Mouse (Mus musculus) monocyte, adult 5-6 weeks (primary cell): ENCODE measurements around the gene Fignl1. TPM values are rescaled to one million over a fixed set of nuclear protein-coding genes. Genes with fewer than 3 reads are reported as not detected.
A peak's percentile ranks its signal among the peaks of the same experiment; 100 is the strongest.

Source experiments
- ATAC-seq: fragments of 153-309, 156-312 bp; replicated peaks from 2 replicates; pipeline ENCODE4 v1.8.0; 2017; ENCODE audit warnings: mild to moderate bottlenecking; ENCODE audit not compliant: low TSS enrichment, insufficient number of reproducible peaks, severe bottlenecking, poor library complexity, low FRiP score
- total RNA-seq: library from RNA; stranded (forward); fragments of 200-1000, 200-491, 200-594 nt; gene quantifications from 3 replicates; pipeline ENCODE4 v1.2.3, GENCODE M21; 2017

The Fignl1 gene
- total RNA-seq, 1 experiment from 2014 or later = 4.7 TPM

- ATAC-seq = peak; percentile 62
These were observed 11.5 kb upstream of the Fignl1 start for GRCm38 (mm10) chr11:11820251-11820650.

- no peak for ATAC-seq
These were observed 10.4 kb upstream of the Fignl1 start for GRCm38 (mm10) chr11:11819206-11819605.

GRCm38 (mm10) chr11:11818797-11819196 is 10.0 kb upstream of the Fignl1 start:
- 0 out of 2 replicates have a peak, but pooled peaks have one; percentile 32 for ATAC-seq

GRCm38 (mm10) chr11:11815737-11816136 is 7.0 kb upstream of the Fignl1 start:
- no peak for ATAC-seq

GRCm38 (mm10) chr11:11811906-11812480 is 3.2 kb upstream of the Fignl1 start:
- ATAC-seq = peak; percentile 52

GRCm38 (mm10) chr11:11809404-11810175 is 828 bp upstream of the Fignl1 start:
- no peak for ATAC-seq

GRCm38 (mm10) chr11:11808035-11808819 is 535 bp downstream of the Fignl1 start:
- no peak for ATAC-seq

- ATAC-seq = no peak
These were observed 2.8 kb downstream of the Fignl1 start for GRCm38 (mm10) chr11:11805951-11806350.

GRCm38 (mm10) chr11:11804421-11804820 is 4.3 kb downstream of the Fignl1 start:
- ATAC-seq = no peak

- ATAC-seq = no peak
These were observed 7.7 kb downstream of the Fignl1 start for GRCm38 (mm10) chr11:11801067-11801466.

- ATAC-seq = no peak
These were observed 8.5 kb downstream of the Fignl1 start for GRCm38 (mm10) chr11:11800304-11800703.

- ATAC-seq = no peak
These were observed 10.1 kb downstream of the Fignl1 start for GRCm38 (mm10) chr11:11798690-11799089.

GRCm38 (mm10) chr11:11794626-11795025 is 14.1 kb downstream of the Fignl1 start:
- no peak for ATAC-seq

- peak; percentile 82 for ATAC-seq
These were observed 20.2 kb downstream of the Fignl1 start for GRCm38 (mm10) chr11:11788521-11788974.

- 0 out of 2 replicates have a peak, but pooled peaks have one; percentile 9 for ATAC-seq
These were observed 23.3 kb downstream of the Fignl1 start for GRCm38 (mm10) chr11:11785457-11785856.

GRCm38 (mm10) chr11:11781728-11782127 is 27.0 kb downstream of the Fignl1 start:
- peak; percentile 49 for ATAC-seq

GRCm38 (mm10) chr11:11778345-11778744 is 30.4 kb downstream of the Fignl1 start:
- ATAC-seq = no peak

GRCm38 (mm10) chr11:11777796-11778195 is 31.0 kb downstream of the Fignl1 start:
- ATAC-seq = no peak

GRCm38 (mm10) chr11:11777246-11777645 is 31.5 kb downstream of the Fignl1 start:
- ATAC-seq = peak; percentile 35; the same call in 1 of the 2 replicates
